Mouse (Mus musculus) stomach, embryonic 14.5 days (tissue): ENCODE measurements around the gene Tspan33. TPM values are rescaled to one million over a fixed set of nuclear protein-coding genes. Genes with fewer than 3 reads are reported as not detected.

Experiments used
- ATAC-seq: fragments of 200-750 bp; cut with Nextera tagmentation; 2 replicates; pipeline ENCODE4 v1.8.0; 2017; ENCODE audit warnings: low read depth, moderate TSS enrichment; ENCODE audit not compliant: insufficient number of reproducible peaks, insufficient read depth, low FRiP score
- H3K27ac ChIP-seq: fragments of 300-500 bp; sonication (generic); 2 replicates; pipeline ENCODE4 v1.5.1; 2014; ENCODE audit warnings: mild to moderate bottlenecking, low read length, moderate library complexity, mixed read lengths
- H3K27me3 ChIP-seq: fragments of 300-500 bp; sonication (generic); 2 replicates; pipeline ENCODE4 v1.6.1; 2014; ENCODE audit warnings: low read length, control low read depth, mixed read lengths; ENCODE audit not compliant: control insufficient read depth, insufficient read depth
- H3K36me3 ChIP-seq: fragments of 300-500 bp; sonication (generic); 2 replicates; pipeline ENCODE4 v1.6.1; 2014; ENCODE audit warnings: mild to moderate bottlenecking, control low read depth, low read length, moderate library complexity, mixed read lengths; ENCODE audit not compliant: control insufficient read depth, insufficient read depth
- H3K4me1 ChIP-seq: fragments of 300-500 bp; sonication (generic); 2 replicates; pipeline ENCODE4 v1.6.1; 2014; ENCODE audit warnings: low read length, control low read depth, mixed read lengths; ENCODE audit not compliant: control insufficient read depth, insufficient read depth
- H3K4me2 ChIP-seq: fragments of 300-500 bp; sonication (generic); replicated peaks from 2 replicates; pipeline ENCODE4 v1.6.1; 2014; ENCODE audit warnings: low read depth, low read length, control low read depth
- H3K4me3 ChIP-seq: fragments of 300-500 bp; sonication (generic); 2 replicates; pipeline ENCODE4 v1.5.1; 2014; ENCODE audit warnings: low read depth, low read length, control low read depth
- H3K9ac ChIP-seq: fragments of 300-500 bp; sonication (generic); replicated peaks from 2 replicates; pipeline ENCODE4 v1.6.1; 2014; ENCODE audit warnings: low read depth, mild to moderate bottlenecking, control low read depth, low read length, moderate library complexity, mixed read lengths
- H3K9me3 ChIP-seq: fragments of 300-500 bp; sonication (generic); 2 replicates; pipeline ENCODE4 v1.6.1; 2016; ENCODE audit warnings: low read depth, low read length, control low read depth; ENCODE audit not compliant: control insufficient read depth
- WGBS: fragments of 180-500 bp; shearing (Covaris S2); extraction: QIAGEN DNeasy Blood & Tissue Kit; methylation state at CpG from one replicate; pipeline ENCODE4 v1.1.7; 2014; 5-methylcytosine and 5-hydroxymethylcytosine counted together
- polyA plus RNA-seq: library from polyadenylated mRNA; unstranded; fragments of >200 nt; fragmentation: Nextera tagmentation; extraction: Ambion mirVana; gene quantifications from 2 replicates; pipeline ENCODE4 v1.2.1, GENCODE M21; 2014

Gene Tspan33
- polyA plus RNA-seq, 1 experiment from 2014 or later: 2.2 TPM

- H3K27ac ChIP-seq: no peak overlapping the region
- no peaks in the 10 kb centered on the region for H3K36me3 ChIP-seq
- no peak overlapping the region for H3K9ac ChIP-seq
- no peaks in the 10 kb centered on the region for H3K9me3 ChIP-seq
- no peak overlapping the region for H3K4me3 ChIP-seq
- 79% methylated on average over 2 of the region's 2 CpGs for WGBS
- peaks cover 8% of the 10 kb centered on the region; the same call in 1 of the 2 replicates for H3K4me1 ChIP-seq
- H3K27me3 ChIP-seq: no peaks in the 10 kb centered on the region
- no peak overlapping the region for H3K4me2 ChIP-seq
- no peak for ATAC-seq
These were observed 27.9 kb downstream of the Tspan33 start for GRCm38 (mm10) chr6:29721890-29722289.

DNA sequence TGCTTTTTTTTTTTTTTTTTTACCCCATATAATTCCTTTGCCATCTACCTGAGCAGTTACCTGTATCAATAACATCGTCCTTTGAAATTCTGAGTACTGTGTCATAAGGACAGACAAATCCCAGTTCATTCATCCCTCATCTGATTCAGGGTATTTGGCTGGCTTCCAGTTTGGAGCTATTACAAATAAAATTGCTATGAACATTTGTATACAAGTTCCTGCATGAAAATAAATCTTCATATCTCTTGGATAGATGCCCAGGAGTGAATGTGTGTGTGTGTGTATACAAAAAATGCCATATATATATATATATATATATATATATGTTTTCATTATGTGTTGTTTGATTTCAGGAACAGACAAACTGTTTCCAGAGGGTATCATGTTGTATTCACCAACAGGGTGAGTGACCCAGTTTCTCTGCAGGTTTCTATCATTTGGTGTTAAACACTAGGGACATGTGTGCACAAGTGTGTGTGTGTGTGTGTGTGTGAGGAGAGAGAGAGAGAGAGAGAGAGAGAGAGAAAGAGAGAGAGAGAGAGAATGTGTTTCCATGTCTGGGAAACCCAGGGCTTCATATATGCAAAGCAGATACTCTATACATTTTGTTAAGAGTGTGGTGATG is 32.7 kb downstream of the Tspan33 start:
- no peaks in the 10 kb centered on the region for H3K4me1 ChIP-seq
- 38% methylated on average over 1 of the region's 1 CpGs for WGBS
- no peak for ATAC-seq
- no peak overlapping the region for H3K9ac ChIP-seq
- H3K27me3 ChIP-seq: no peaks in the 10 kb centered on the region
- no peaks in the 10 kb centered on the region for H3K36me3 ChIP-seq
- H3K9me3 ChIP-seq: no peaks in the 10 kb centered on the region
- no peak overlapping the region for H3K4me2 ChIP-seq
- H3K4me3 ChIP-seq: no peak overlapping the region
- H3K27ac ChIP-seq: no peak overlapping the region

- no peak for ATAC-seq
- Histone ChIP-seq H3K27ac (no peak overlapping the region), H3K36me3 (no peaks in the 10 kb centered on the region), H3K27me3 (no peaks in the 10 kb centered on the region), H3K9ac (no peak overlapping the region), H3K9me3 (no peaks in the 10 kb centered on the region), H3K4me2 (no peak overlapping the region), H3K4me1 (no peaks in the 10 kb centered on the region), H3K4me3 (no peak overlapping the region)
- 82% methylated on average over 3 of the region's 3 CpGs for WGBS
These were observed 34.0 kb downstream of the Tspan33 start for GRCm38 (mm10) chr6:29728035-29728434.

DNA sequence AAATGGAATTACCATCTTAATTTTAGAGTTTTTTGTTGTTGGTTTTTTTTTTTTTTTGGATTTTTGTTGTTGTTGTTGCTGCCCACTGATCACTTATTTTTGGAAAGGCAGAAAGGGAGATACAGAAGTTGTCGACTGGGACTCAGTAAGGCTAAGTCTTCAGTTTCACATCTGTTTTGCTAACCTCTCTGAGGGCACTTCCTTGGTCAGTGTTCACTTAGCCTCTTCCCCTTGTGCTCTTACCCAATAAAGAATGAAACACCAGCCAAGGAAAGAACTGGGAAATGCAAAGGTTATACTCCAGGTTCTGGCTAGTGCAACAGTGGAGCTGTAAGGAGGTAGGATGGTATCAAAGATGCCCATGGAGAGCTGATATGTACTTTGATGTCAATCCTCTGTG is 35.5 kb downstream of the Tspan33 start:
- Histone ChIP-seq H3K4me2 (no peak overlapping the region), H3K9ac (no peak overlapping the region), H3K27ac (no peak overlapping the region), H3K4me3 (no peak overlapping the region), H3K4me1 (peaks cover 2% of the 10 kb centered on the region; the same call in 1 of the 2 replicates), H3K9me3 (no peaks in the 10 kb centered on the region), H3K27me3 (no peaks in the 10 kb centered on the region), H3K36me3 (no peaks in the 10 kb centered on the region)
- no peak for ATAC-seq
- WGBS: 86% methylated on average over 1 of the region's 1 CpGs

DNA sequence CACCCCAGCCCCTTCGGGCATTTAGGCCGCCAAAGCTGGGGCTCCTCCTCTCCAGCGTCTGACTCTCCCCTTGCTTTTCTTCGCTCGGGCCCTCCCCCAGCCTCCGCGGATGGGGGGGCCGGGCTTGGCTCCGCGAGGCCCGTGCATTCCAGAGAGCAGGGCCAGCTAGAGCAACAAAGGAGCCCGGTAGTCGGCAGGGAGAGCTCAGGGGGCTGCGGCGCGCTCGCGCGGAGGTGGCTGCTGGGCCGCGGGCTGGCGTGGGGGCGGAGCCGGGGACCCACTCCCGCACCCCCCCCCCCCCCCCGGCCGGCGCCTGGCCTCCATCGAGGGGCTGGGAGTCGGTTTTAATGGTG is 41.3 kb downstream of the Tspan33 start, which contains the start of gene Smo:
Gene Smo, plus strand, starts transcription at position 168 of the 353 bp plus-strand sequence.
- H3K36me3 ChIP-seq: no peaks in the 10 kb centered on the region; the same call in 1 of the 2 replicates
- under 1% methylated on average over 26 of the region's 30 CpGs for WGBS
- no peaks in the 10 kb centered on the region for H3K27me3 ChIP-seq
- peak within 1 kb of the TSS; percentile 75 for H3K4me2 ChIP-seq
- H3K9me3 ChIP-seq: no peaks in the 10 kb centered on the region
- peak within 1 kb of the TSS; percentile 99 for H3K27ac ChIP-seq
- peak within 1 kb of the TSS; percentile 99 for H3K9ac ChIP-seq
- peaks cover 21% of the 10 kb centered on the region for H3K4me1 ChIP-seq
- peak within 1 kb of the TSS; percentile 100 for H3K4me3 ChIP-seq
- ATAC-seq: peak; percentile 98

GRCm38 (mm10) chr6:29735689-29736451 is 41.8 kb downstream of the Tspan33 start:
- Histone ChIP-seq H3K4me2 (peak overlapping the region; percentile 75), H3K9ac (peak overlapping the region; percentile 99), H3K4me3 (peak overlapping the region; percentile 100), H3K27me3 (no peaks in the 10 kb centered on the region), H3K4me1 (peaks cover 21% of the 10 kb centered on the region), H3K36me3 (no peaks in the 10 kb centered on the region; the same call in 1 of the 2 replicates), H3K9me3 (no peaks in the 10 kb centered on the region), H3K27ac (peak overlapping the region; percentile 99)
- WGBS: under 1% methylated on average over 72 of the region's 75 CpGs
- peak; percentile 78 for ATAC-seq

DNA sequence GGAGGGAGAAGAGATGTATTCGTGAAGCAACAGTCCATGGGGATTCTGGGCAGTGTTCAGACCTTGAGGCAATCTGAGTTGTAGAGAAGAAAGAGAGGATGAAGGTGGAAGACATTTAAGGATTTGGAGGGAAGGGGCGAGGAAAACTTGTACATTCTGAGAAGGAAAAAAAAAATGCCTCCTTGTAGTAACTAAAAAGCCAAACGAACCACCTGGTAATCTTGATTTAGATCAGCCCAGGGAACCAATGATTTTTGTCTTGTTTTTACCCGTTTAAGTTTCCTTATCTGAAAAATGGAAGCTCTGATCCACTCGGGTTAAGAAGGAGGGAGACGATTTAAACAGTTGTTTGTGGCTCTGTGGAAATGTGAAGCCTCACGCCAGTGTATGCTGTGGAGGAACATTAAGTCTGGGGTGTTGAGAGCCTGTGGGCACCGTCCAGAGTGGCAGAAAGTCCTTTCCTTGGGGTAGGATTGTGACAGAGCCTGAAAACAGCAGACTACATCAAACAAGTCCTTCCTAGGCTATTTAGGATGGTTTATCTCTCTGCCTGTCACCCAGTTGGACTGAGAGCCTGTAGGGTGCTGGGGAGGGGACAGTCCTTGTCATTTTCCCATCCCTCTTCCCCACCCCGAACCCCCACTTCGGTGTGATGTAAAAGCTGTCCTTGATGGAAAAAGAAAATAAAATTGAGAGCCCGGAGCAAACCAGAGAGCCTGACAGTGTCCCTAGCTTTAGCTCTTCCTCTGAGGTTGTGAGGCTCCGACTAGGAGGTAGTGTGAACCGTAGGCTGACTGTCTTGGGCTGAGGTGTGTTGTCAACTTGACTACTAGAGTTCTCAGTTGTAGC is 42.8 kb downstream of the Tspan33 start:
- H3K27me3 ChIP-seq: no peaks in the 10 kb centered on the region
- ATAC-seq: no peak
- peak overlapping the region; percentile 99 for H3K9ac ChIP-seq
- peak overlapping the region; percentile 100 for H3K4me3 ChIP-seq
- H3K4me2 ChIP-seq: peak overlapping the region; percentile 75
- no peaks in the 10 kb centered on the region for H3K9me3 ChIP-seq
- no peaks in the 10 kb centered on the region; the same call in 1 of the 2 replicates for H3K36me3 ChIP-seq
- WGBS: 6% methylated on average over 13 of the region's 13 CpGs
- H3K27ac ChIP-seq: peak overlapping the region; percentile 99
- peaks cover 21% of the 10 kb centered on the region for H3K4me1 ChIP-seq

DNA sequence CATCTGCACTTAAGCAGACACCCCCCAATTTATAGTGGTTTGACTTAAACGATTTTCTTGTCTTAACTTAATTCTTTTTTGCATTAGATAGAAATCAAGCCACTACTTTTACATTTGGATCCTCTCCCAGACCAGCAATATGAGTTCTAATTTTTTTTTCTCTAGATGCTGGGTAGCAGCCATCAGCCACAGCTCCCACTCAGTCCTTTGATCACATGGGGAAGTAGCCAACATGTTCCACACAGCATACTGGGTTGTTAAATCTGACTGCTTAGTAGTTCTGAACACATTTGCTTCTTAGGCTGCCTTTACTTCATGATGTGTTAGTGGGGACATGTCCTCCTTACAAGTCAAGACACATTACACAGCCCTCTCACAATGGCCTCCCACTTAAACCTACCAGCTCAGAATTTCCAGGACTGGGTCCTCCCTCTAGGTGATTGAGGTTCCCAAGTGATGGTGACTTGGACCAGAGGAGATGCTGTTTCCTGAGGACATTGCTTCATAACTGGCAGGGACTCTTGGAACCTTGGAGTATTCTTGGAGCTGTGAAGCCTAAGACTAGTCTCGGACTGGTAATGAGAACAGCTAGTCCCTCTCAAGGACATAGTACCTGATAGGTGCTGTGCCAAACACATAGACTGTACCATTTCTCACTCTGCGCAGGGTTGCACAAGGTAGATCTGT is 57.6 kb downstream of the Tspan33 start:
- no peak overlapping the region for H3K9ac ChIP-seq
- peaks cover 9% of the 10 kb centered on the region for H3K9me3 ChIP-seq
- no peak overlapping the region for H3K4me3 ChIP-seq
- no peak overlapping the region for H3K27ac ChIP-seq
- no peak overlapping the region for H3K4me2 ChIP-seq
- no peak for ATAC-seq
- peaks cover 25% of the 10 kb centered on the region for H3K36me3 ChIP-seq
- no peaks in the 10 kb centered on the region for H3K4me1 ChIP-seq
- WGBS: 93% methylated on average over 3 of the region's 3 CpGs
- no peaks in the 10 kb centered on the region for H3K27me3 ChIP-seq
